Mouse (Mus musculus) gastrocnemius, postnatal 4 days (tissue): Measurements from ENCODE around the gene Kif5a. TPM values are rescaled to one million over a fixed set of nuclear protein-coding genes. Genes with fewer than 3 reads are reported as not detected.

Experiments
- DNase-seq, 2 experiments: peaks; one replicate each; pipeline ENCODE4 v3.0.0; 2021 to 2022; ENCODE audit warnings: low spot score in 2 of 2, mixed read lengths in 2 of 2
- total RNA-seq, 2 experiments: library from RNA; stranded (reverse); gene quantifications; 2 replicates each; pipeline ENCODE4 v1.2.3; 2021

The Kif5a gene
- total RNA-seq, 2 experiments from 2014 or later: 1.2 to 1.4 TPM

- no peak for DNase-seq
These were observed 44.8 kb downstream of the Kif5a start for GRCm38 (mm10) chr10:127218339-127218738.

GRCm38 (mm10) chr10:127217177-127217576 lies 46.0 kb downstream of the Kif5a start:
- no peak for DNase-seq

GRCm38 (mm10) chr10:127216456-127216855 lies 46.7 kb downstream of the Kif5a start:
- DNase-seq: no peak

GRCm38 (mm10) chr10:127214422-127214803 lies 48.7 kb downstream of the Kif5a start:
- no peak for DNase-seq

GRCm38 (mm10) chr10:127213704-127214421 lies 49.3 kb downstream of the Kif5a start:
- no peak for DNase-seq

- DNase-seq: no peak
These were observed 49.9 kb downstream of the Kif5a start for GRCm38 (mm10) chr10:127213272-127213671.

GRCm38 (mm10) chr10:127211414-127211854 lies 51.7 kb downstream of the Kif5a start, which contains the start of gene Pip4k2c:
Gene Pip4k2c (minus strand): TSS chr10:127211585.
- peak; percentile 79 to 83 for DNase-seq

GRCm38 (mm10) chr10:127210961-127211405 lies 52.2 kb downstream of the Kif5a start:
- peak; percentile 30 to 50 for DNase-seq

- no peak for DNase-seq
These were observed 53.1 kb downstream of the Kif5a start for GRCm38 (mm10) chr10:127209928-127210570.

- DNase-seq: no peak
These were observed 54.2 kb downstream of the Kif5a start for GRCm38 (mm10) chr10:127208921-127209320.

- no peak for DNase-seq
These were observed 57.8 kb downstream of the Kif5a start for GRCm38 (mm10) chr10:127205373-127205772.

- no peak for DNase-seq
These were observed 58.6 kb downstream of the Kif5a start for GRCm38 (mm10) chr10:127204589-127204988.

GRCm38 (mm10) chr10:127203106-127203505 lies 60.0 kb downstream of the Kif5a start:
- DNase-seq: no peak

GRCm38 (mm10) chr10:127200279-127200678 lies 62.9 kb downstream of the Kif5a start:
- DNase-seq: no peak

GRCm38 (mm10) chr10:127199474-127199873 lies 63.7 kb downstream of the Kif5a start:
- DNase-seq: no peak

- no peak for DNase-seq
These were observed 64.1 kb downstream of the Kif5a start for GRCm38 (mm10) chr10:127199068-127199467.

GRCm38 (mm10) chr10:127198492-127198891 lies 64.7 kb downstream of the Kif5a start:
- DNase-seq: no peak

- DNase-seq: no peak
These were observed 65.5 kb downstream of the Kif5a start for GRCm38 (mm10) chr10:127197505-127198110.

GRCm38 (mm10) chr10:127197104-127197503 lies 66.0 kb downstream of the Kif5a start:
- DNase-seq: no peak

GRCm38 (mm10) chr10:127196392-127196791 lies 66.8 kb downstream of the Kif5a start:
- peak in 1 of 2 experiments; percentile 67 for DNase-seq

- DNase-seq: peak in 1 of 2 experiments; percentile 51
These were observed 67.6 kb downstream of the Kif5a start, which contains the start of gene Dtx3 for GRCm38 (mm10) chr10:127195328-127196129. Gene Dtx3 (minus strand): TSS chr10:127195728.
